Mouse (Mus musculus): Measurements from ENCODE around the gene Pde6b.

The Pde6b gene

GRCm38 (mm10) chr5:108388201-108388600 is at the start of gene Pde6b:
TSS of gene Pde6b (plus strand) at chr5:108388391.
- no peak for DNase-seq (ENCODE audit: low read depth, low spot score)

- DNase-seq (ENCODE audit: low read depth, low spot score): no peak
These were observed 44.5 kb upstream of the Pde6b start for GRCm38 (mm10) chr5:108343680-108344170.

GRCm38 (mm10) chr5:108345313-108346071 is 42.7 kb upstream of the Pde6b start:
- DNase-seq (ENCODE audit: low read depth, low spot score): no peak

GRCm38 (mm10) chr5:108347843-108348242 is 40.3 kb upstream of the Pde6b start:
- DNase-seq (ENCODE audit: low read depth, low spot score): no peak

GRCm38 (mm10) chr5:108349511-108350148 is 38.6 kb upstream of the Pde6b start:
- DNase-seq (ENCODE audit: low read depth, low spot score): no peak

GRCm38 (mm10) chr5:108354056-108354455 is 34.1 kb upstream of the Pde6b start:
- no peak for DNase-seq (ENCODE audit: low read depth, low spot score)

- DNase-seq (ENCODE audit: low read depth, low spot score): no peak
These were observed 30.3 kb upstream of the Pde6b start for GRCm38 (mm10) chr5:108357862-108358261.

- peak; percentile 74 for DNase-seq (ENCODE audit: low read depth, low spot score)
These were observed 28.7 kb upstream of the Pde6b start for GRCm38 (mm10) chr5:108359491-108359890.

GRCm38 (mm10) chr5:108360211-108360610 is 28.0 kb upstream of the Pde6b start:
- no peak for DNase-seq (ENCODE audit: low read depth, low spot score)

GRCm38 (mm10) chr5:108362330-108362729 is 25.9 kb upstream of the Pde6b start:
- no peak for DNase-seq (ENCODE audit: low read depth, low spot score)

- DNase-seq (ENCODE audit: low read depth, low spot score): no peak
These were observed 21.7 kb upstream of the Pde6b start for GRCm38 (mm10) chr5:108366328-108366983.

GRCm38 (mm10) chr5:108366984-108367841 is 21.0 kb upstream of the Pde6b start:
- no peak for DNase-seq (ENCODE audit: low read depth, low spot score)

- no peak for DNase-seq (ENCODE audit: low read depth, low spot score)
These were observed 20.3 kb upstream of the Pde6b start, which contains the start of gene Gm42517 for GRCm38 (mm10) chr5:108367871-108368332. TSS of gene Gm42517 (minus strand) at chr5:108367922.

GRCm38 (mm10) chr5:108368446-108368845 is 19.7 kb upstream of the Pde6b start:
- DNase-seq (ENCODE audit: low read depth, low spot score): no peak

GRCm38 (mm10) chr5:108368851-108369621 is 19.2 kb upstream of the Pde6b start:
- peak; percentile 94 for DNase-seq (ENCODE audit: low read depth, low spot score)

GRCm38 (mm10) chr5:108369964-108370363 is 18.2 kb upstream of the Pde6b start:
- DNase-seq (ENCODE audit: low read depth, low spot score): no peak

GRCm38 (mm10) chr5:108374079-108374478 is 14.1 kb upstream of the Pde6b start:
- DNase-seq (ENCODE audit: low read depth, low spot score): no peak

GRCm38 (mm10) chr5:108376059-108376458 is 12.1 kb upstream of the Pde6b start:
- no peak for DNase-seq (ENCODE audit: low read depth, low spot score)

GRCm38 (mm10) chr5:108378346-108378745 is 9.8 kb upstream of the Pde6b start:
- no peak for DNase-seq (ENCODE audit: low read depth, low spot score)

- DNase-seq (ENCODE audit: low read depth, low spot score): peak; percentile 91
These were observed 2.6 kb upstream of the Pde6b start for GRCm38 (mm10) chr5:108385632-108386031.
